Mouse (Mus musculus) inflammation-experienced regulatory T-cells, adult 6 months (primary cell): Measurements from ENCODE around the gene Mgrn1. TPM values are rescaled to one million over a fixed set of nuclear protein-coding genes. Genes with fewer than 3 reads are reported as not detected.

ENCODE experiments used
- ATAC-seq: one replicate; pipeline ENCODE4 v1.8.0; 2017
- polyA plus RNA-seq, 3 experiments: library from polyadenylated mRNA; unstranded; fragments of 100-300 nt; shearing (Covaris generic); gene quantifications; one replicate each; pipeline ENCODE4 v1.2.1; 2017

The Mgrn1 gene
- polyA plus RNA-seq, 3 experiments from 2014 or later = 18.0 to 42.4 (median 35.7) TPM

DNA sequence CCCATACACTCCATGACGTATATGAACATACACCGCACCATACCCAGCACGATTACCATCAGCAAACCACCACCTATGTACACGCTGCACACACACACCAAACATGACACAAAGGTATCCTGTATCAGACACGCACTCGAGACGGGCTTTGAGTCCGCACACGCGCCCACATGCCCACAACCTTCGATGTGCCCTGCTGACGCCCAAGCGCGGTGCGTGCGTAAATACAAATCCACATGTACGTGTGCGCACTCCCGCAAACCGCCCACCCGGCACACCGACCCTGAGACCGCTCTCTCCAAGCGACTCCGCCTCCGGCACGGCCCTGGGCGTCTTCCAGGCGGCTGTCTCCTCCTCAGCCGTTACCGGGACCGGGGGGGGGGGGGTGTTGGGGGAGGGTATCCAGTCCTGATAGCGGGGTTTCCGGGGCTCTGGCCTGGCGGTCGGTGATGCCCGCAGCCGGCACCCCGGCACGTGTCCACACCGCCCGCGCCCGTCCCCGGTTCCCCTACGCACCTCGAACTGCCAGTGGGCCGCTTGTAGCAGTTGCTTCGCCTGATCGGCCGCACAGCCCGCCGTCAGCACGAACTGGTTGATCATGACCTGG, 6.8 kb upstream of the Mgrn1 start:
- ATAC-seq = peak; percentile 41

DNA sequence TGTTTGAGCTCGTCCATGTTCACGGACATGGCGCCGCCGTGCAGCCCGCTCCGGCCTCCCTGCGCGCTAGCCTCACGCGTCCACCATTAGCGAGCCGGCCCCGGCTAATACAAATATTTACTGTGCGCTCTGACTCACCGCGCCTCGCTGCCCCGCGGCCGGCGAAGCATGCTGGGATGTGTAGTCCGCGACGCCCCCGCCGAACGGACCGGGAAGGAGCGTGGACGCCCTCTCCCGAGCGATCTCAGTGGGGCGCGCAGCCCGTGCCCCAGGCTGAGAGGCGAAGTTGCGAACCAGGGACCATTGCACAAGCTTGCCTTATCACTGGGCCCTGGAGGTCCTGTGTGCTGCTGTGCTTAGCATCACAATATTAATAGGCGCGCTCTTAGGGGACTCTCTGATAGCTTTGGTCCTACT, 6.3 kb upstream of the Mgrn1 start:
- ATAC-seq = peak; percentile 47

DNA sequence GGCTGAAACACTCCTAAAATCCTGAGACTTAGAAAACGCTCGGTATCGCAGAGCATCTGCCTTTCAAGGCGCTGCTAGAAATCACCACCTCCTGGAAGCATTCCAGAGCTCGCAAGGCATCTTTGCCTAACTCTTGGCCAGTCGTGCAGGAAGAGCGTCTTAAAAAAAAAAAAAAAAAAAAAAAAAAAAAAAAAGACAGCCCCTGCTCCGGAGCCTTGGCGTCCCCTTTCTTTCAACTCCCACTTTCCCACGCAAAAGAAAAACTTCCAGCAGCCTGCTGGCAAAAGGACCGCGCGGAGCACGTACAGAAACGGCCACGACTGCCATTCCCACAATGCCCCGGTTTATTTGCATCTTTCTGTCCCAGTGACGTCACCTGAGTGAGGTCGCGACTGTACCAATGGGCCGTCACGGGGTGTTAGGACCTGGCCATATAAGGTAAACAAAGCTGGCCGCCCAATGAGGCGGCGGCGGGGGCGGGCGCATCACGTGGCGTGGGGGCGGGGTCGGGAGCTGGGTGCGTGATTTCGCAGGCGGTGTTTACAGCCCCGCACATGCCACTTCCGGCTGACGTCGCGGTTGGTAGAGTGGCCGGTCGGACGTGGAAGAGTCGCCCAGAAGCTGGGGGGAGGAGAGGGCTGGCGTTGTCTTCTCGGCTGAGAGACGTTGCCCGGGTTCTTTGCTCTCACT, 5.8 kb upstream of the Mgrn1 start, which contains the start of gene Ubald1:
Gene Ubald1 (minus strand): TSS at position 180 of the 690 bp plus-strand sequence.
- ATAC-seq = peak; percentile 79

DNA sequence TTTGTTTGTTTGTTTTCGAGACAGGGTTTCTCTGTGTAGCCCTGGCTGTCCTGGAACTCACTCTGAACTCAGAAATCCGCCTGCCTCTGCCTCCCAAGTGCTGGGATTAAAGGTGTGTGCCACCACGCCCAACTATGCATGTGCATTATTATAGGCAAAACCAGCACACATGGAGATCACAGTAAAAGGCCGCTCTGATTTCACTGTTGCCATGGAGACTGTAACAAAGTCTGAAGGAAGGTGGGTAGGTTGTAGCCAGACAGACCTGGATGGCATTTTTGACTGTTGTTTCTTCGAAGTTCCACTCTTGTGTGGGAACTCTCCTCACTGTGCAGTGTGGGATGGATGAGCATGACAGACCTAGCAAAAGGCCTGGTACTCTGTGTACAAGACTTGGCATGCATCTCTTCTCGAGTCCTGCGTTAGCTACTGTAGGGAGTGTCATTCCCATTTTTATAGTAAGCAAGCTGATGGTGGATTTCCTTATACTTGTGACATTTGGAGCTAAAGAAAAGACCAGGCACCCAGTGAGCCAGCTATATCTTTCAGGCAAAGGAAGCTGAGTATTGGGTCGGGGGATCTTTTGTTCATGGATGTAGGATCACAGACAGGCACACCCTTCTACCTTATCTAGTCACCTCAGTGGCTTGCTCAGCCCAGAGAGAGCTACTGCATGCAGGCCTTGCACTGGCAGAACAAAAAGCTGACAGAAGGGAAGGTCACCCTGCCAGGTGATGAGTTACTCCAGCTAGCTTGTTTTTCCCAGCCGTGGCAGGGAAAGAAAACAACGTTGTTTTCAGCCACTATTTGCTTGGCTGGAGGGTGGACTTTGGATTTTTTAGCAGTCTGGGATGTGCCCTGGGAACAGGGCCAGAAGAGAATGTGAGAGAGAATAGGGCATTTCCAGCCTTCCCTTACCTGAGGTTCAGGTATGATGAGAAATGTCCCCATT, 4.4 kb upstream of the Mgrn1 start:
- no peak for ATAC-seq

DNA sequence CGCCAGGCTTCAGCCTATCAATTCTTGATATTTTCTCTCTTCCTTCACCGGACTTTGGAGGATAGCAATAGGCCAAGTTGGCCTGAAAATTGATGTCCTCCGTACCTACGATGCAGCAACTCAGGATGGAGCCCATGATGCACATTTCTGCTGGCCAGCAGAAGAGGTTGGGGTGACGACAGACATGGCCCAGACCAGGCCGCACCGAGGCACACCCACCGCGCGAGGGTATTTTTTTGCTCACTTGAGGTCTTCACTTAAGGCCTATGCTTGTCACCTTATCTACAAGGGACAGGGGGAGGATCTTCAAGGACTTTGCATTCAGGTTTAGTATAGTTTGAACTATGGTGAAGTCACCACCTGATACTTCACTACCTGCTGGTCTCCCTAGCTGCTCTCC, 1.1 kb upstream of the Mgrn1 start:
- ATAC-seq = no peak

DNA sequence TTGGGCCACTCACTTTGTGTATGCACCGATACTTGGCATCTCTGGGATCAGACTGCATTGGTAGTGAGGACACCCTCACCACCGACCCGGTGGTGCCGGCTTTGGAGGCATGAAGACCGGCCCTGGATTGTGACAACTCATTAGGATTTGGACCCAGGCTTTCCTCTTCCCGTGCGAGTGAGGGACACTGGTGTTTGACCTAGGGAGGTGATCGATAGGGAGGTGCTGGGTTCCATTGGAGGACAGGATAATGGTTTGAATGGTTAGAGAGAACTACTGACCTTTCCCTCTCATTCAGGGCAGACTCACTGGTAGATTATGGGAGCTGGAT, 606 bp downstream of the Mgrn1 start:
- ATAC-seq = peak; percentile 32

DNA sequence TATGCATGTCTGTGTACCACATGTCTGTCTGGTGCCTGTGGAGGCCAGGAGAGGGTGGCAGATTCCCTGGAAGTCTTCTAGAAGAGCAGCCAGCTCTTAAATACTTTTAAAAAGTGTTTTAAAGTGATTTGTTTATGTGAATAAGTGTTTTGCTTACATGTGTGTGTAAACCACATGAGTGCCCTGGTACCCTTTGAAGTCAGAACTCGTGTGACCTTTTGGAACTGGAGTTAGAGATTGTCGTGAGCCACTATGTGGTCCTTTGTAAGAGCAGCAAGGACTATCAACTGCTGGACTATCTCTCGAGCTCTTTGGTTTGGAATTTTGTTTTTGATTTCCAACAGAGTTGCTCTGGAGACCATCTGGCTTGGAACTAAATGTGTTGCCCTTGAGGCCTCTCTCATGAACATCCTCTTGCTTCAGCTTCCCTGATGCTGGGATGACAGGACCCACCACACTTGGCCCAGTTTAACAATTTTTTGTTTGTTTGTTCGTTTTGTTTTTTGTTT, 4.2 kb downstream of the Mgrn1 start:
- ATAC-seq = no peak

DNA sequence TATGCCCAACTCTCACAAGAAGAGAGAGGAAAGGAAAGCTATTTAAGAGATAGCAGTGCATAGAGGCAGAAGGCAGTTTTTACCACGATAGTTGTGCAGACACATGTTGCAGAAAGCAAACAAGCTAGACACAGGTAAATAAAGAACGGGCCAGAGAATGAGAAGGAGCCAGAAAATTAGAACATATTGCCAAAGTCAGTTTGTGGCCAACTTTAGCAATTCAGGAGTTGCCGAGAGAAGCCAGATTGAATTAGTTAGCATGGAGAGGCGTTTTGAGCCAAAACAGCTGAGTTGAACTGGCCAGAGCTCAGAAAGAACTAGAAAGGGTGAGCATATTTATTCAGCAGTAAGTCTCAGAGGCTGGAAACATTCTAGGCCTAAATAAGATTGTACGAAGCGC, 6.1 kb downstream of the Mgrn1 start:
- no peak for ATAC-seq

DNA sequence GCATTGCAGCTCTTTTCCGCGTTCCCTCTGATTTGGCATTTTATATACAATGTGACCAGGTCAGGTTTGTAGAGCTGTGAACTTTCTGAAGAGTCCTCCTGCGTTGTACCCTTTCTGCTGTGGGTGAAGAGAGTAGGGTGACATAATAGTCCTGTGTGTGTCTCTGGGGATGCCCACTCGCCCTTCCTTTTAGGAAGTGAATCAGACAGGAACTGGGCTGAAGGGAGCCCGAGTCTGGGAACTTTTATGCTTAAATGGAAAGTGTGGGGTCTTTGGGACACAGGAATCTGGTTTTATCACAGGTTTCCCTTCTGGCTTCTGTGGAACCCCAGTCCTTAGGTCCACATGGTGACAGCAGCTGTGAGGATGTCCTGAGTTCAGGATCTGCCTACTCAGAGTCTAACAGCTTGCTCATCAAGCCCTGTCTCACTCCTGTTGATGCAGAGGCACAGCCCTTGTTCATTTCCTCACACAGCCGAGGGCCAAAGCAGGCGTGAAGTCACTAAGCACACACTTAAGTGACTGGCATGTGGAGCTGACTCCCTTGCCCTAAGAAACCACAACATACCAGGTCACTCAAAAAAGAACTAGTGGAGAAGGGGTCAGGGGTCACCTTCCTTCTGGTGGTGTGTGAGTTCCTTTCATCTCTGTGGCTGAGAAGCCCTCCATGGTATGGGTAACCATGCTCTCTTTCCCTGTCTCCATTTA, 8.3 kb downstream of the Mgrn1 start:
- ATAC-seq = no peak

DNA sequence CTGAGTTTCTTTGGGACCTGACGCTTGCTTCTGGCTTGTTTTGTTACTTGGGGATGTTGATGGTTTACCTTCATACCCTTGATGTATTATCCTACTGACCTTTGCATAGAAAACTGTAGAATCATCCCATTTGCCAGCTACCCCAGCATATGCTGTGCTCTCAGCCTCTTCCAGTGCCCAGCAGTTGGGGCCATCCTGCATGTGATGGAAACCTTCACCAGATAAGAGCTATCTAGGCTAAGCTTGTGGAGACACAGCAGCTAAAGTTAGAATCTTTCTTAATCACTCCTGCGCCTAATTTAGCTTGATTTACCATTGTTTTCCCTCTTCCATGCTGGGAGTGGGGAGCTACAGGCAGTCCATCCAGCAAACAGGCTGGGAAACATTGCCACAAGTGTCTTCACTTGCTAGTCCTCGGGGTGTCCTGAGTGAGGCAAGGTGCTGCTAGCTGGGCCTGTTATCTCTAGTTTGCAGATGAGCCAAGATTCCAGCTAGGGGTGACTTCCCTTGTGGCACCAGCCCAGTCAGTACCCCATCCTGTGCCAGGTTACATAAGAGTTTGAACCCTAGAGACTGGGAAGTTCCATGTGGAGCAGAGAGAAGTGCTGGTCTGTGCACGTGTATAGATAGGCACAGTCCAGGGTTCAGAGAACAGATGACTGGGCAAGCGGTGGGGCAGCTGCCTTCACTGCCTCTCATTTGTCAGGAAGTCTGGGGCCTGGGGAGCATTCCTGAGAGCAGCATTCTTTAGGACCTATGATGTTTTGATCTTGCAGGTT, 10.4 kb downstream of the Mgrn1 start:
- no peak for ATAC-seq

DNA sequence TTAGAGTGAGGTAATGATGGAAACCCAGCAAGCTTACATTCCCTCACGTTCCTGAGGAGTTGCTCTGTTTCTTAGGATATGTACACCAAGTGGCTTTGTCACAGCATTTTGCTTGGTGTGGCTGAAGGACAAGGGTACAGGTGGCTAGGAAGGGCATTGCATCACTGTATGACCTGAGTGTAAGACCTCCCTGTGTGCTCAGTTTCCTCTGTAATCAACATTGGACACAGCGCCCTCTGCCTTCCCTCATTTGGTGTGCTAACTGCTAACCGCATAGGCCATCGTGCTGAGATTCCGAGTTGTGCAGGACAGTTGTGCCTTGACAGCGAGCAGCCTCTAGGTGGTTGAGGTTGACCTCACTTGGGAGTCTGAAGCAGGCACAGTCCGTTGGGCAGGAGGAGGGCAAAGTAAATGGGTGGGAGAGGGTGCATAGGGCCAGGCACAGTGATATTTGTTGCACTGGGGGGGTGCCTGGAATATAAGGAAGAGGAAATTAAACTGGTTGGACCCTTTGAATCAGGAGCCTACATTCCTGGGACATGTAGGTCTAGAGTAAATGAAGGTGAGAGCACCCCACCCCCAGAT, 11.2 kb downstream of the Mgrn1 start:
- ATAC-seq = no peak

DNA sequence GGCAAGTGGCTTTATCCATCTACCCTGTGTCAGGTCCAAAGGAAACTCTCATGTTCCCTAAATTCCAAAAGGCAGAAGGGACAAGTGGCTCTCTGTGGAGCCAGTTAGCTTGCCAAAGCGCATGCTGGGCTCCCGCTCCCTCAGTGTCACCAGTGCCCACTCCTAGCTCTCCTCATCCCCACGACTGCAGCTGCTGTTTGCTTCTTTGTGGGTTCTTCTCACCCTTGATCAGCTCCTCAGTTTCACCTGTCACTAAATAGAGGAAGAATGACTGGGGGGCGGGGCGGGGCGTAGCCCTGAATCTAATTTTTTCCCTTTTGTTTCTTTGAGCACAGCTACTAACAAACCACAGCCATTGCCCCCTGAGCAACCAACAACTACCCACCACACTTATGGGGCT, 12.8 kb downstream of the Mgrn1 start:
- ATAC-seq = no peak

DNA sequence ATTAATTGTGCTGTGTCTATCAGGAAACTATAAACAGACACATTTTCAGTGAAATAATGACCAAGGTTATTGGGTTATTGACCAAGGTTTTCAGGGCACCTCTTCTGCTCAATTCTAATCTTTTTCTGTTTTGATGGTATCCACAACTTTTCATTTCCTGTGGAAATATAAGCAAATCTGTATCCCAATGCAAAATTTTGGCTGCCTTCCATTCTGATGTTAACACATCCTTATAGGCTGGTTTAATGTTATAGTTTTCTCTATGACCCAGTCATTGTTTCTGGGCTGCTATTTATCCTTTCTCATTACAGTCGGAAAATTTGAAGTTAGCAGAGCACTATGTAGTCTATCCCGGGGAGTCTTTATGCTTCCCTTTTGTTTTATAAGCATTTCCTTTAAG, 13.7 kb downstream of the Mgrn1 start:
- no peak for ATAC-seq

DNA sequence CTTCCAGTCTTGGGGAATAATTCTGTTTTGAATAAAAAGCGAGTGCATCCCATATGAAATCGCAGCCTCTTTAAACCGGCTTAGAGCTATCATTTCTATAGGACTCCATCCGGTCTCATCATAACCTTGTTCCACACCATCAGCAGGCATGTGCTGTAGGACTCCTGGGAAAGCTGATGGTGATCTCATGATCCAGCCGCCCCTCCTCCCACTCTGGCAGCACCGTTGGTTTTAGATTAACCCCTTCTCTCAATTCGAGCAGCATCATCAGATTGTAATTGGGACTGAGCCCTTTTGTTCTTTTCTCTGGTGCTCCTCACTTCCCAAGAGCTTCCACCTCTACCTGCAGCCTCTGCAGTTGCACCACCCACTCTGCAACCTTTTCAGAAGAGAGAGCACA, 15.1 kb downstream of the Mgrn1 start:
- no peak for ATAC-seq

DNA sequence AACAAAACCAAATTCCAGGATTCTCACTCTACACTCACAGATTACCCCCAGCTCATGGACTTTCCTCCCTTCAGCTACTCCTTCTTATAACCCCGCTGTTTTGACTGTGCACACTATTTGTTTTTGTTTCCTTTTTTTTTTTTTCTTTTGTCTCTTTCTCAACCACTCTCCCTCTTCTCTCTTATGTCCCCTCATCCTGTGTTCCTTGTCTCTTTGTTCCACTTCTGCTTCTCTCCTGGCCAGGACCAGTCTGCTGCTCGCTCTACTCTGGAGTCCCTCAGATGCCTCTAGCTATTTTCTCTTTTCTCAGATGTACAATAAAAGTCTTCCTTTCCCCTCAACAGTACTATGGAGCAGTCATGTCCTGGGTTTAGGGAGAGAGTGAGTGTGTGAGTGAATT, 16.3 kb downstream of the Mgrn1 start:
- no peak for ATAC-seq

DNA sequence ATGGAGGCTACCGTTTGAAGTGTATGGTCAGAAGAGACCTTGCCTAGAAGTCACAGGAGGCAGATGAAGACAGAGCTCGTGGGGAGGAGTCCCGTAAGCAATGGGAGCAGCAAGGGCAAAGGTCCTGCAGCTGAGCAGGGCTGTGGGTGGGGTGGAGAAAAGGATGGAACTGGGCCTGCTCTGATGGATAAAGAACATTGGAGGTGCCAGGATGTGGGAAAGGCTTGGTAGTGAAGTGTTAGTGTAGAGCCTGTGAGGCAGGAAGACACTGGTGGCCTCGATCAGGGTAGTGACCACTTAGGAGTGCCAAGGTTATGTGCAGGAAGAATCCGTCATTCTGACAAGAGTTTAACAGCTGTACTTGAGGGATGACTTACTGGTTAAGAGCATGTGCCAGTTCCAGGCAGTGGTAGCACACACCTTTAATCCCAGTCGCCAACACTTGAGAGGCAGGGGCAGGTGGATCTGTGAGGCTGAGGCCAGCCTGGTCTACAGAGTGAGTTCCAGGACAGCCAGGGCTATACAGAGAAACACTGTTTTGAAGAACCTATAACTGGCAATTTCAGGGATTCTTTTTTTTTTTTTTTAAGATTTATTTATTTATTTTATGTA, 17.5 kb downstream of the Mgrn1 start:
- ATAC-seq = no peak

DNA sequence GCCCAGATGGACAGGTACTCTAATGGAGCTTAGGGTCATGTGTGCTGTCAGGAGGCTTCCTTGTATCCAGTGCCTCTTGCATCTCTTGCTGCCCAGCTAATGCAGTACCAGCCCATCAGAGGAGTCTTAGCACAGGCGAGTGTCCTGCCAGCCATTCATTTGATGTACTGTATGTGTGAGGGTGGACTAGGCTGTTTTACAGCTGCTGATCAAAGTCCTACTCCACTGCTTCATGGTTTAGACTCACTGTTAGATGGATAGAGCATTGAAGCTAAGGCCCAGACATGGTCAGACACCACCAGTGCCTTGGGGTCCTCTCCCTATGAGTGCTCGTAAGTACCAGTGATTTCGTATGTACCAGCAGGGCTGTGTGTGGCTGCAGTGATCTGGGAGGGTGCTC, 18.8 kb downstream of the Mgrn1 start:
- no peak for ATAC-seq

DNA sequence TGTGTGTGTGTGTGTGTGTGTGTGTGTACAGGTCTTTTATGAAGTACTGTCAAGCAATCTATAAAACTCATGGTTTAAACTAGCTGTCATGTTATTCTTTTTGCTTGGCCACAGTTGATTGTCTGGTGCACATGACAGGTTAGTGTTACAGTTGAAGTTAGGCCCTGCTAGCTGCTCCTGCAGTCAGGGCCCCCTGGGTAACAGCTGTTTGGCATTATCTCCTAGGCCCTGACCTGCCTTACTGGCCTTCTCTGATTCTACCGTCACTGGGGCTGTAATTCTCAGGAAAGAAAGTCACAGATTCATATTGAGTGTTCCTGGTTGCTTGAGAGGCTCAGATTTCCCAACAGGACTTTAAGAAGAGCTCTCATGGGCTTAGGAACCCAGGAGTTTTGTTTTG, 19.5 kb downstream of the Mgrn1 start:
- no peak for ATAC-seq

DNA sequence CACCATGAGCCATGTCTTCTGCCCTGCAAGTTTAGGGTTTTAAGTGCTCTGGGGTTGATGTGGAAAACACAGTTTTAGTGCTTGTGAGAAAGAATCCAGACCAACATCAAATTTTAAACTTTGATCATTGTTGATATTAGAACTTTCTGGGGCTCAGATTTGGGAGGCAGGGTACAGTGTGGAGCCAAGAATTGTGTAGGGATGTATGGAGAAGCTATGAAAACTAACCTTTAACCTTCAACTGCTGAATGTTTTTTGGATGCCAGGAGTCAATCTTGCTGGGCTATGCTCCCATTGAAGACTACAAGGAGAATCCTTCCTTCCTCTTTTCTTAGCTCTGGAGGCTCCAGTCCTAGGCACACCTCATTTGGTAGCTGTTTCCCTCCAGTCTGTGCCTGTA, 20.5 kb downstream of the Mgrn1 start:
- ATAC-seq = no peak

DNA sequence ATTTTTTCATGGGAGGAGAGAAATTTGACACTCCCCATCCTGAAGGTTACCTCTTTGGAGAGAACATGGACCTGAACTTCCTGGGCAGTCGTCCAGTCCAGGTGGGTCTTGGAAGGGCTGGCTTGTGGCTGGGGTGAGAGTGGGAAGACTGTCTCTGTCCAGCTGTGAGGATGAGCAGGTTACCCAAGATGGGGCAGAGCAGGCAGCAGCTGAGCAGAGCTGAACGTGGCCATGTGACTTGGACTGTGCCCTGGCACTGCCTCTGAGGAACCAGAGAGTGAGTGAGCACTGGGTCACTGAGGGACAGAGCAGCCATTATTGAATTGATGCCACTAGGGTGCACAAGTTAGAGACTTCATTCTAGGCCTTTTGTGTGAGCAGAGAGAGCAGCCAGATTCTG, 21.3 kb downstream of the Mgrn1 start:
- ATAC-seq = no peak

DNA sequence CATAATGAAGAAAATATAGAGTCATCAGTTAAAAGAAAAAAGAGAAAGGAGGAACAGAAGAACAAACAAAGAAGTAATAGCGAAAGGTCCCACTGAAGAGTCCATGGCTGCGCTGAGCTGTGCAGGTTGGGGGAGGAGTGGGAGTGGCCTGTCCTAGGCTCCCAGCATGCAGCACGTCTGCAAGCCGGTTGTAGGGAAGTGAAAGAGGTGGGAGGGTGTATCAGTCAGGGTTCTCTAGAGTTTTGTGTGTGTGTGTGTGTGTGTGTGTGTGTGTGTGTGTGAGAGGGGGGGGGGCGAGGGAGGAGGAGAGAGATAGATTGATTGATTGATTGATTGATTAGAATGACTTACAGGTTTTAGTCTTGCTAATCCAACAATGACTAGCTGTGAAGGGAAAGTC, 21.9 kb downstream of the Mgrn1 start:
- ATAC-seq = peak; percentile 71
